Mouse (Mus musculus) mesoderm, embryonic 11.5 days (tissue): ENCODE data around the gene Tlcd1.
A peak's percentile ranks its signal among the peaks of the same experiment; 100 is the strongest.

Source experiments
- DNase-seq: peaks from one replicate; pipeline ENCODE4 v3.0.0-alpha.2; 2012; ENCODE audit warnings: low read depth, low spot score

The Tlcd1 gene

DNA sequence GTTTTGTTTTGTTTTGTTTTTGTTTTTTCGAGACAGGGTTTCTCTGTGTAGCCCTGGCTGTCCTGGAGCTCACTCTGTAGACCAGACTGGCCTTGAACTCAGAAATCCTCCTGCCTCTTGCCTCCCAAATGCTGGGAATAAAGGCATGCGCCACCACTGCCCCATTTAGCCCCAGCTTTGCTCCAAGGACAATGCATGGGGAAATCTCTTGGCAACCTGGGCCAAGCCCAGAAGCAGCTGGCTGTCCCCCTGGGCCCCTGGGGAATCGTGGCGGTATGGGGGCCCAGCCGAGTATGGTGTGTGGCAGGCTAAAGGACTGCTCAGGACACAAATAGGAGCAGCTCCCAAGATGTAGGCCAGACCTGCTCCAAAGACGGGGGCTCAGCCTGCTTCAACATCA is 27.8 kb downstream of the Tlcd1 start:
- DNase-seq = no peak

DNA sequence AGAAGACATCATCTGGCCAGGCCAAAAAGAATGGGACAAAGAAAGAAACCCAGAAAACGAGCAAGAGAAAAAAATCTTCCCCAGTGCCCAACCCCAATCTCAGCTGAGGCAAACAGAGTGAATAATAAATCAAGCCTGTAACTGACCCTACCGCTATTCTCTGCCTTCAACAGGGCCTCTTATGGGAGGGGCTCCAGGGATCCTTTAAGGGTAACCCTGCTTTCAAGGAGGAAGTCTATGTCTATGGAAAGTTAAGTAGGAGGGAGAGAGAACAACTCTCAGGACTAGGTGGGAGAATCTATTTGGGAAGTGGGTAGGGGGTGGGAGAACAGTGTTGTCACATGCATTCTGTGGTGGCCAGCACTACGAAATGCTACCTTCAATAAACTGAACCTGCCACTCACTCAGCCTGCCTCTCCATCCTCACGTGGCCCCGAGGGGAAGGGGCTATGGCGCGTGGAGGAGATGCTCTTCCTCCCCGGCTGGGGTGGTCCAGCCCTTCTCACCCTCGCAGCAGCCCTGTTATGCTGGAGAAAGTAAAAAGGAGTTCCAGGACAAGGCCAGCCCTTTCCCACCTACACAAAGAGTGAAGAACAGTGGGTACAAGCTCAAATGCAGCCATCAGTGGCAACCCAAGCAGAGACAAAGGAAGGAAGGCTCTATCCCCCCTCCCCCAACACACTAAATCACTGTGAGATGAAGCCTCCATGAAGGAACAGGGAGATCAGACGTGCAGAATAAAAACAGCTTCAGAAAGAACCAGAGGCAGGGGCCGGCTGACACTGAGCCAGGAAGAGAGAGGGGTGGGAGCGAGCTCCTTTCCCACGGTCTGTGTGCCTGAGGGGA is 29.1 kb downstream of the Tlcd1 start:
- DNase-seq = peak; percentile 72

DNA sequence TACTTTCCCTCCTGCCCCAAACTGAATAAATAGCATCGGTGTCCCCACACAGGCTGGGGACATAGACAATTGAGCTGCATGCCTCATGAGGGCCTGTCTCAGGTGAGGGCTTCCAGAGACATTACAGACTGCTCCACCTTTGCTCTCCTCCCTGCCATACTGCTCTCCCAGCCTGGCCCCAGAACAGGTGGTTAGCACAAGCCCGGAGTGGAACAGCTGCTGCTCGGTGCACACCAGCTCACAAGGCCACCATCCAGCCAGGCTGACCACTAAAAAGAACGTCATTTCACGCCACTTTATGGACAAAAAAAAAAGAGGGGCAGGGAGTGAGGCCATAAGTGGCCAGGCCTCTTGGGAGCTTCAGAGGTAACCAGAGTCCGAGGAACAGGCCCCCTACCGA is 30.7 kb downstream of the Tlcd1 start:
- no peak for DNase-seq

DNA sequence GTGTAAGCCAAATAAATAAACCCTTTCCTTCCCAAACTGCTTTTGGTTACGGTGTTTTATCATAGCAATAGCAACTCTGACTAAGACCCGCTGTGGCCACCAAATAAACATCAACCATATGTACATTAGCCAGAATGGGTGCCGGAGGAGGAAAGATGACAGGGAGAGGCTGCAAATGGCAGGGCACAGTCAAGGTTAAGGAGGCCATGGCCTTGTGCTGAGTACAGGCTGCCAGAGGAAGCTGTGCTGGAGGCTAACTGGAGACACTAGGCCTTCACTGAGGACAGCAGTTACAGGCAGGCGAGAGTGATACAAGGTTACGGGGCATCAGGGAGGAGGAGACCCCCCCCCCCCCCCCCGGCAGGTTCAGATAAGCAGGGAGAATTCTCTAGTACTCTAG is 33.4 kb downstream of the Tlcd1 start:
- DNase-seq = no peak

DNA sequence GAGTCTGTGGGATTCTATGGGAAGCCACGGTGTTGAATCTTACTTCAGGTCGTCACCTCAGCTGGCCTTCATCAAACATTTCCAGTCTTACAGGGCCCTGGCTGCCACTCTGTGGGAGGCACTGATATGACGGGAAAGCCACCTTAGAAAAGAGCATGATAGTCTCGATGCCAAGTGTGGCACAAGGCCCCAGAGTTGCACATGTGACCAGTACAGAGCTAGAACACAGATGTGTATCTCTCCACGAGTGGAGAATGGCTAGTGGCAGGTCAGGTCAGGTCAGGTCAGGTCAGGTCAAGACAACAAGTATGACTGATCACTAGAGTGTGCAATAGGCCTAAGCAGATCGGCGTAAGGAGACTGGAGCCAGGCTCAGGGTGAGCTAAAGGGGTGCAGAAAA is 34.1 kb downstream of the Tlcd1 start:
- DNase-seq = no peak

DNA sequence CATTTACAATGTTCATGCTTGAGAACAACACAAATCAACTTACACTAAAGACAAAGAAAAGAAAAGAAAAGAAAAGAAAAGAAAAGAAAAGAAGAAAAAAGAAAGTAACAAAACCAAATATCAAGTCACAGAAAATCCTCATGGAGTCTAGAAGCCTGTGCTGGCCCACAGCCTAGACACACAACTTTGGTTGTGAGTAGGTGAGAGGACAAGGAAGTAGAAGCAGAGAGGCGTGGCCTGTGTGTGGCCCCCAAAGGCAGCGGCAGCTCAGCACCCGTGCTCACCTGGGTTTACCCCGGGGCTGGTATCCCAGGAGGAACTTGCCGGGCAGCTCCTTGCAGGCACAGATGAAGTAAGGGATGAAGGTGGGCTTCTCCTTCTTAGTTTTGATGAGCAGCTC is 35.0 kb downstream of the Tlcd1 start:
- DNase-seq = no peak

DNA sequence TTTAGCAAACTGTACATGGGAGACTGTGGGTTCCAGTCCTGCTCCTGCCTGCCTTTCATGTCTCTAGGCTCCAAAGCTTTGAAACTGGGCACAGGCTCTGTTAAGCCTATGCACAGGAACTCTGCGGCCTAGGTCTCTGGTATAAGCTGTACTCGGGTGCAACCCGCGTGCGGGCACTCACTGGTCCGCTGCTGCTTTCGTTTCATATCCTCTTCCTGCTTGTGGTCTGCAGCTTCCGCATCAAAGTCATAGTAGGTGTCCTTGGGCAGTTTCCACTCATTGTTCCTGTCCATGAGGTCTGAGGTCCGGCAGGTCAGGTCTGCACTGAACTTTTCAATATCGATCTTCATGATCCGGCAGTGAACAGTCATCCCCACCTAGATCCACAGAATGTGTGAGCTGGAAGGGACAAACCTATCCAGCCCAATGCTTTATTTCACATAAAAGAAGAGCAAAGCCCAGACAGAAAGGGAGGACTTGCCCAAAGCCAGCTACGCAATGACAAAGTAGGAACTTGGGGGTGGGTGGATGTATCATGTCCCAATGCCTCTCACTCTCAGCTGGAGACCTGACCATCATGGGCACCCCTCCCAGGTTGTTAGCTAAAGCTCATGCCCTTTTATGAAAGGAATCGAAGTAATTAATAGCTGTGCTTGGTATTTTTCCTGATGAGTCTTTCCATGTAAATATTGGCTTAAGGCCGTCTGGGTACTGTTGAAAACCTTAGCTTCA is 36.7 kb downstream of the Tlcd1 start:
- DNase-seq = no peak

DNA sequence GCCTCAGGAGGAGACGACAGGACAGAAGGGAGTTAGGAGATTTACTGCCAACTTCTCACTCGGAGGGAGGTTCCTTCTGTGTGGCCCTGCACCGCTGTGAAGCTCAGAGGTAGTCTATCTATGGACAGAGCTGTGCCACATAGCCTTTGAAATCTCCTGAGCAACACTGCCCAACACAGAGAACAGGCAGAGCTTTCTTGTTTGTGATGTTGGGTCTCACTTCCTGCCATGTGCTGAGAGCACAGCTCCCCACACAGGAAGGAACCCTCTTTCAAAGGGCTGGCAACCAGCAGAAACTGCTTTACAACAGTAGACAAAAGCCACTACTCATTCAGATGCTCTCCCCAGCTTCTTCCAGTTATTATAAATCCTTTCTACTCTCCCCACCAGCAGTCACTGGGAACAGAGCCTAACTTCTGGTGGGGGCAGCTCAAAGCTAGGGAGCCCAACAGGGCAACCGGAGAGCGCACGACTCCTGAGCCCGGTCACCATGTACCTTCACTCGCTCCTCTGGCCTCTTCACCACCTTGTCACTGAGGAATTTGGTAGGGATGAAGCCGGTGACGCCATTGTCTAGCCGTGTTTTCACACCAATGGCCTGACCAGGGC is 39.3 kb downstream of the Tlcd1 start:
- no peak for DNase-seq

DNA sequence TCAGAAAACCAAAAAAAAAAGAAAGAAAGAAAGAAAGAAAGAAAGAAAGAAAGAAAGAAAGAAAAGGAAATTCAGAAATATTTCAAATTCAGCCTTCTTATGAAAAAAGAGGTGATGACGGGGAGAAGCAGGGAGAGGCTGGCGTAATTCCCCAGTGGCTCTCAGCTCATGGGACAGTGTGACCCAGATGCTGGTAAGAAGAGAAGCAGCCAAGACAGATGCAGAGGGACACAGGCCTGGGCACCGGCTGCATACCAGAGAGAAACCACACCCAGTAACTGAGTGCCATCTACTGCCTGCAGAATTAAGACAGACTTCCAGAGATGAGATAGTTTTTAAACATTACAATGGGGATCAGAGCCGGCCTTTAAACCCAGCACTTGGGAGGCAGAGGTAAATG is 47.1 kb downstream of the Tlcd1 start:
- DNase-seq = no peak
